Mouse (Mus musculus) layer of hippocampus, adult 18-20 months (tissue): ENCODE results near the gene Fam162a. TPM values are rescaled to one million over a fixed set of nuclear protein-coding genes. Genes with fewer than 3 reads are reported as not detected.
"Not testable (repeated sequence)": the region's sequence is repeated elsewhere in the genome, so short reads cannot be mapped to it uniquely, and the experiment has no call there.

Source experiments
- DNase-seq, 2 experiments: peaks; one replicate each; pipeline ENCODE4 v3.0.0; 2022; ENCODE audit warnings: low spot score in 2 of 2
- long read RNA-seq: library from polyadenylated mRNA; stranded (forward); transcript quantifications from one replicate; pipeline ENCODE4 v2.0.0, GENCODE M21; 2021
- total RNA-seq, 2 experiments: library from RNA; stranded (reverse); gene quantifications; 2 replicates each; pipeline ENCODE4 v1.2.3; 2021

Gene Fam162a
- 10 to 100 TPM; 72.2 to 83.8 TPM for total RNA-seq
- long read RNA-seq, transcript Fam162a-201 (5 exons, 718 nt) = major isoform, 34 of 35 reads
- long read RNA-seq, partial matches to known transcripts = 1 of 35 reads
- long read RNA-seq, other reads (novel, unspliced or antisense) = 0 of 35 reads

GRCm38 (mm10) chr16:36071450-36072379 lies at the start of gene Fam162a, which contains the start of gene Ccdc58:
Gene Fam162a, minus strand, starts transcription at chr16:36071594.
Gene Ccdc58, plus strand, starts transcription at chr16:36071685.
- peak; percentile 85 to 95 for DNase-seq

GRCm38 (mm10) chr16:36115751-36116150 lies 44.4 kb upstream of the Fam162a start:
- DNase-seq = not testable (repeated sequence)

DNA sequence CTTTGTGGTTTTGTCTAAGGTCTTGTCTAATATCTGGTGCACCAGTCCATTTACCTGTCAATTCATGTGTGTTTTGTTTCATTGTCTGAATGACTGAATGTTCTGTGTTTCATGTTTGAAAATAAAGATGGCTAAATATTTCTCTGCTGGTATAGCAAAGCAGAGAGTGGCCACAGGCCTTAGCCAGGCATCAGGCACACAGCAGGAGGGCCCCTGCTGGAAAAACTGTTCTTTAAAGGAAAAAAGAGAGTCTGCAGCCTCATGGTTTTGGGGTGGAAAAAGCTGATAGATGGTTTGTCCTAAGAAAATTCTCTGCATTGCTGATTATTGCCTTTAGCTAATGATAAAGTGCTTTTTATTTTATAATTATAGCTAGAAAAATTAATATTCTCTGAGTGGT lies 40.1 kb upstream of the Fam162a start:
- not testable (repeated sequence) for DNase-seq

- no peak for DNase-seq
Measured at GRCm38 (mm10) chr16:36102211-36102610, 30.8 kb upstream of the Fam162a start.

DNA sequence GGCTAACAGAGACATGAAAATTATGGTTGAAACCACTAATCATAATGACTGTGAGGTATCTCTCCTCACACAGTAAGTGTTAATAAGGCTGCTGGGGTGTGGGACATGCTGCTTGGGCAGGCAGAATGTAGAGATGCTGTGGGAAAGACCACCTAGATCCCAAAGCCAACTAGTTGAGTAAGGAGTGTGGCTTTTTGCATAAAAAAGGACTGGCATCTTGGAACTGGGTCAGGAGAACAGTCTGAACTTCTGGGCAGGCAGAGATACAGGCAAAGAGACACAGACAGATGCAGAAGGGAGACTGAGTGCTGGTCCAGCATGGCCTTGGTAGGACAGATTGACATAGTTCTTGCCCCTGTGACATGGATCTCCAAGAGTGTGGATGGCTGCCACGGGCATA lies 30.1 kb upstream of the Fam162a start:
- DNase-seq = no peak

DNA sequence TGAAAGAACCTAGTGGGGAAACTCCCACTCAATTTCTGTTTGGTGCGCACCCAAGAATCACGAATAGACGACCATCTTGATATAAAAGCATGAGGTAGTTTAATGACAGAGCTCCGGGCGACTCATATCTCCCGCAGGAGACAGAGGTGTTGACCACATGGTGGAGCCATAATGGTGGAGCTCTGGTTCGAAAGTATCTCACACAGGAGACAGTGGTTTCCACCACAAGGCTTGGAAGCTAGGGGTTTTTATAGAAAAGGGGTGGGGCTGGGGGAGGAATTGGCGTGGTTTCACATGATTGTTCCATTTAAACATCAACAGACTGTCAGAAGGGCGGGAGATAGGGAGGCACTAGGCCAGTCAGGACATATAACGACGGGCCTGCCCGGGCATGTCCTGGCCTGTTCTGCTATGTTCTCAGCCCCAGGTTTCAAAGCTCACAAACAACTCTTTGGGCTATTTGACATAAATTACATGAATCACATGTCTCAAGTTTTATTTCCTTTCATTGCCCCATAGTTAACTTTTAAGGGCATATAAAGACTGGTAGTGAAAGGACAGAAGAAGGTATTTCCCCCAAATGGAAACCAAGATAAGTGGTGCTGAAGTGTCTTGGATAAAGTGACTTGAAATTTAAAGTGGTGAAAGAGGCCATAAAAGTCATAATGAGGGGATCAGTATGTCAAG lies 26.6 kb upstream of the Fam162a start:
- not testable (repeated sequence) for DNase-seq

DNA sequence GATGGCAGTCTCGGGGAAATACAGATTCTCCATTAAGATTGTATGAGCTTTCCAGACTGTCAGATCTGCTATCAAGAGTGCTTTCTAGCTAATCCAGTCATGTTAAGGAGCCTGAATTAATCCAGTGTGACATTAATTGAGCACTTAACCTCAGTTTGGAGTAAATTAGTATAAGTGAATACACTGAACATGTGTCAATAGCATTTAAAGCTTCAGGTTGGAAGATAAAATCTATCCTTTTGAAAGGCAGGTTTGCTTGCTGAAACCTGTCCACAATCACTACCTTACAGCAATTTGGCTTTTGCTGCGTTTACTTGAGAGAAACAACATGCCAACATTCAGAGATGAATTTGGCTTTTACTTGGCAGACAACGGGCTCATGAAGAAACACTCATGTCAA lies 22.7 kb upstream of the Fam162a start:
- no peak for DNase-seq

- no peak for DNase-seq
Measured at GRCm38 (mm10) chr16:36090785-36091509, 19.6 kb upstream of the Fam162a start.

DNA sequence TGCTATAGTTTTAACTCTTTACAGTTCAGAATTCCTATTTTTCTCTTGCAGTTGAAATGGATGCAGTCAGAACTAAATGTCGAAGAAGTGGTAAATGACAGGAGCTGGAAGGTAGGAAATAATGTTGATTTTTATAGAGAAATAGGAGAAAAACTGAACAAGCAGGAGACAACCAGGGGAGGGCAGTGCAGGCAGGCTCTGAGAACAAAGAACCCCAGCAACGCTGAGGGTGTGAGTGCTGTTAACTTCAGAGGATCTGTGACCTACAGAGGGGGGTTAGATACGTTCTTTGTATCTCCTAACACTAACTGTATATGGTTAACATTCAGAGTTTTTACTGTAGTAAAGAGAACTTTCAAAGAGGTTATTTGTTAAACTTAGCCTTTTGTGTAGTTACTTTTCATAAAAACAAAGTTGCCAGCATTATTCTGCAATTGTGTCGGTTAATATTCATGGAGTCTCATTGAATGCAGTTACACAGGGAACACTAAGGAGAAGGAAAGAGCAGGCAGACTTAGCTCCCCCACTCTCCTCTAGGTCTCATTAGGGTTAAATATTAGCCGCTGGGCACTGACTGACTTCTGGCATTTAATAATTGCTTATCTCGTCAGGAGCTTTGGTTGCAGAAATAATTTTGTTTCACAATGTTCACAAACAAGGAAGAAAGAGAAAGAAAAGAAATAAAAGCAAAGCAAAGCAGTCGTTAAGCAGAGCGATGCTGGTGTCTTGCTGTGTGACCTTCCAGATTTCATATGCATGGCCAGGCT lies 18.6 kb upstream of the Fam162a start:
- no peak for DNase-seq

- DNase-seq = no peak
Measured at GRCm38 (mm10) chr16:36089065-36089464, 17.7 kb upstream of the Fam162a start.

DNA sequence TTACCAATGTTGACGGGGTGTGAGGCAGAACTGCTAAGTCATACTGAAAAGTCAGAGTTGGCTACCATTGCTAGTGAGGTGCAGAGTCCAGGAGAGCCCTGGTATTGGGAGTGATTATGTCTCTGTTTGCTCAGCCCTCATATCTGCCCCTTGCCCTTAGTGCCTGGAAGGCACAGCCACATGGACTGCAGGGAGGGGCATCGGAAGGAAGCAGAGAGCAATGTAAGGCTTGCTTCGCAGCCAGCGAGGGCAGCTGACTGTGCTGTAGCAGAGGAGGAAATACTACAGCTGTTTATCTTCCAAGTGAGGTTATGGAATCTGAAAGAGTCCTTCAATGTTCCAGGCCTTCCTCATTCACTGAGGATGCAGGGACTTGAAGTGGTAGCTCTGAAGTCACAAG lies 16.5 kb upstream of the Fam162a start:
- no peak for DNase-seq

- no peak for DNase-seq
Measured at GRCm38 (mm10) chr16:36079916-36080315, 8.5 kb upstream of the Fam162a start.

- DNase-seq = no peak
Measured at GRCm38 (mm10) chr16:36074772-36075171, 3.4 kb upstream of the Fam162a start.

DNA sequence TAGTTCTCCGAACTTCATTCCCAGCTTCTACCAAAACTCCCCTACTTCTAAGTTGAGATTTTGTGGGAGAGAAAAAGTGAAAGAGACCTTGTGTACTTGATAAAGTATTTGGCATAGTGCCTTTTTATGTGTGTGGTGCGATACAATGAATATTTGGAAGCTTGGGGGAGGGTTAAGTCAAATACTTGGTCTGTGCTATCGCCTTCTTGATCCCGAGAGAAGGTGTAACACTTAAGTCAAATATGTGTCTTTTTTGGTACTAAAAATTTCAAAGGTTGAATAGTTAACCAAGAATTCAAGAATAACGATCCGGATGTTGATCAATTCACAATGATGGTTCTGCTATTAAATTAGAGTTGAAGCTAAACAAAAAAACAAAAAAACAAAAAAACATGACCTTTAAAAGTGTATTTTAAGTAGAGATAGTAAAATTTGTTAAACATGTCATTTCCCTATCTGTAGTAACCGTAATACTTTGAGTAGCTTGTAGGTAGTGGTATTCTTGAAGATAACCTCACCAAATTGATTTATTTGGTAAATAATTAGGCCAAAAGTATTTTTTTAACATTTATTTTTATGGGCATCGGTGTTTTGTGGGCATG lies 1.1 kb upstream of the Fam162a start:
- no peak for DNase-seq

GRCm38 (mm10) chr16:36071071-36071449 lies 334 bp downstream of the Fam162a start:
- peak in 1 of 2 experiments; percentile 9 for DNase-seq

DNA sequence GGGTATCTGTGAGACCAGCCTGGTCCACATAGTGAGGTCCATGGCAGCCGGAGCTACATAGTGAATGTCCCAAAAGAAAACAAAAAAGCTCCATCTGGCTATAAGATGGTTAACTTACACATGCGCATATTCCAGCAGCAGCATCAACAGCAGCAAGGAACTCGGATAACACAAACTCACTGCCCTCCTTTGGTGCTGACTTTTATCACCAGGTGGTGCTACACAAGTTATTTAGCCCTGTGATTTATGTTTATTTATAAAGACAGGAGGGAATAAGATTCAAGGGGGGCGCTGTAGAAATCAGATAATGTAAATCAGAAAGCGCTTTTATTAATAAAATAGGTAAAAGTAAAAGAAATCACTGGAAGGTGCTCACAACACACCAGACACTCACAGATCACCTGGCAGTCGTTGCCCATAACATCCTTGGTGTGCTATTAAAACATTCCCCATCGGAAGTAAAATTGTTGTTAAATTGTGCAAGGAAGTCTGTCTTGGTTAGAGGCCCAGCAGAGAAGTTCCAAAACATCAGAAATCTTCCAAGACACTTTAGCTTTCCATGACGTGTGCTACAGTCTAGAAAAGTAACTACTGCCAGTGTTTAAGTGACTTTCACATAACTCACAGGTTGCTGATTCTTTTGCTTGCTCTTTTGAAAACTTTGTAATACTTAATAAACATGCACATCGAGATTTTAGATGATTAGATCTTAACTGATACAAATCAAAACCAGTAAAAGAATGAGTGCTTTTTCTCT lies 1.4 kb downstream of the Fam162a start:
- DNase-seq = no peak

GRCm38 (mm10) chr16:36068356-36068755 lies 3.0 kb downstream of the Fam162a start:
- no peak for DNase-seq

- no peak for DNase-seq
Measured at GRCm38 (mm10) chr16:36067694-36068093, 3.7 kb downstream of the Fam162a start.

- DNase-seq = no peak
Measured at GRCm38 (mm10) chr16:36064904-36065303, 6.5 kb downstream of the Fam162a start.
